ENCODE assay signal across 8 mouse cellular contexts in the genomic region with DNA sequence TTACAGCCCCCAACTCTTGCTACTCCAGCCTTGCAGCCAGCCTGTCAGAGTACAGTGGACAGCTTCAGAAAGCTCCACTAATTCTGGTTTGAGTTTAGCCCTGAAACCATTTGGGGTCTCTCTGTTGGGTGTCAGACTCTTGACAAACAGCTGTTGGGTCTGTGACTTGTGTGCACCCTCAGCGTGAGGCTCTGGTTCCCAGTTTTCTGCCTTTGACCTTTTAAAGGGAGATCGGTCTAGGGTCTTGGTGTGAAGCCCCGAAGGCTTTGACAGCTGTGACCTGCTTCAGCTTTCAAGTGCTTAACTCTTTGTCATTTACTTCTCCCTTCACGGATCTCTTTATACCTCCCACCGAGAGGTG. TPM values are rescaled to one million over a fixed set of nuclear protein-coding genes. Genes with fewer than 3 reads are reported as not detected.
DNase-seq lines count a peak whose midpoint lies in the region; ATAC-seq lines count a peak whose summit lies in the region.

No protein-coding gene starts in this region.

- H3K9ac ChIP-seq in heart, embryonic 15.5 days: peak overlapping the region; percentile 94
- H3K9ac ChIP-seq in hindbrain, embryonic 13.5 days: peak overlapping the region; percentile 99
- H3K9ac ChIP-seq in midbrain, embryonic 14.5 days (replicated peaks; ENCODE audit: low read length): peak overlapping the region; percentile 99

- H3K27me3 ChIP-seq in heart, embryonic 15.5 days: no peaks in the 10 kb centered on the region
- peaks cover 3% of the 10 kb centered on the region; the same call in 1 of the 2 replicates for H3K27me3 ChIP-seq in hindbrain, embryonic 13.5 days
- H3K27me3 ChIP-seq in midbrain, embryonic 14.5 days (ENCODE audit: control insufficient read depth, insufficient read depth, low read length): no peaks in the 10 kb centered on the region

- peaks cover 34% of the 10 kb centered on the region for H3K36me3 ChIP-seq in heart, embryonic 15.5 days
- peaks cover 36% of the 10 kb centered on the region for H3K36me3 ChIP-seq in hindbrain, embryonic 13.5 days
- peaks cover 44% of the 10 kb centered on the region for H3K36me3 ChIP-seq in midbrain, embryonic 14.5 days (ENCODE audit: control insufficient read depth, insufficient read depth, low read length)

- DNase-seq in heart, postnatal 25 days (ENCODE audit: low spot score): no peak
- DNase-seq in ZHBTc4 (ENCODE audit: low read depth, low spot score): peak; percentile 15
- DNase-seq in midbrain, embryonic 14.5 days: peak; percentile 34
- DNase-seq in adrenal gland, postnatal 25 days: no peak
- no peak for DNase-seq in layer of hippocampus, adult 18-20 months (ENCODE audit: low spot score in 2 of 2)
- DNase-seq in left cerebral cortex, postnatal 36 days (ENCODE audit: low spot score in 2 of 2): no peak

- H3K4me3 ChIP-seq in heart, embryonic 15.5 days: peak overlapping the region; percentile 85
- H3K4me3 ChIP-seq in hindbrain, embryonic 13.5 days: peak overlapping the region; percentile 91
- peak overlapping the region; percentile 90 for H3K4me3 ChIP-seq in midbrain, embryonic 14.5 days (replicated peaks; ENCODE audit: low read depth, low read length)

- H3K27ac ChIP-seq in heart, embryonic 15.5 days: peak overlapping the region; percentile 98
- peak overlapping the region; percentile 98 for H3K27ac ChIP-seq in hindbrain, embryonic 13.5 days
- peak overlapping the region; percentile 97 for H3K27ac ChIP-seq in midbrain, embryonic 14.5 days (replicated peaks; ENCODE audit: low read depth, low read length)

- peaks cover 12% of the 10 kb centered on the region for H3K4me1 ChIP-seq in heart, embryonic 15.5 days (replicated peaks)
- H3K4me1 ChIP-seq in hindbrain, embryonic 13.5 days (replicated peaks): peaks cover 14% of the 10 kb centered on the region
- peaks cover 11% of the 10 kb centered on the region for H3K4me1 ChIP-seq in midbrain, embryonic 14.5 days (ENCODE audit: control insufficient read depth, insufficient read depth, low read length)

- intact Hi-C loops in heart, postnatal 25 days (cut with DNase I): loop anchor here (2.0 to 5.0 kb wide), 2 partner anchors 33 to 67 kb away; partner anchors contain the start of gene Esyt1
- intact Hi-C loops in left cerebral cortex, postnatal 36 days (cut with DNase I): no loop called here

- peak overlapping the region; percentile 81 for H3K4me2 ChIP-seq in heart, embryonic 15.5 days
- H3K4me2 ChIP-seq in hindbrain, embryonic 13.5 days: peak overlapping the region; percentile 89
- peak overlapping the region; percentile 93 for H3K4me2 ChIP-seq in midbrain, embryonic 14.5 days (ENCODE audit: low read length)

- 11% methylated on average over 5 of the region's 5 CpGs for WGBS in heart, embryonic 15.5 days
- under 1% methylated on average over 5 of the region's 5 CpGs for whole genome bisulfite sequencing in hindbrain, embryonic 13.5 days
- 0% methylated on average over 5 of the region's 5 CpGs for WGBS in midbrain, embryonic 14.5 days

- ATAC-seq in heart, embryonic 15.5 days (replicated peaks; ENCODE audit: insufficient number of reproducible peaks, insufficient read depth, low FRiP score, low read depth): no peak
- ATAC-seq in hindbrain, embryonic 13.5 days (ENCODE audit: low FRiP score): no peak
- no peak for ATAC-seq in midbrain, embryonic 14.5 days (ENCODE audit: low FRiP score, low TSS enrichment)

- no peaks in the 10 kb centered on the region for H3K9me3 ChIP-seq in heart, embryonic 15.5 days (replicated peaks)
- H3K9me3 ChIP-seq in hindbrain, embryonic 13.5 days: no peaks in the 10 kb centered on the region
- H3K9me3 ChIP-seq in midbrain, embryonic 14.5 days (ENCODE audit: control insufficient read depth, low read length): no peaks in the 10 kb centered on the region

RNA-seq across cellular contexts. Expression of gene Smarcc2, which starts 1.2 kb away (rescaled TPM):
- 59.2 and 60.3 TPM in 2 replicates for polyA plus RNA-seq in heart, embryonic 15.5 days (2015; fragmentation: Nextera tagmentation; extraction: Ambion mirVana)
- 10 to 100 TPM; 75.8 to 78.4 TPM for total RNA-seq in heart, postnatal 25 days (2021)
- polyA plus RNA-seq in hindbrain, embryonic 13.5 days (2015; fragmentation: Nextera tagmentation; extraction: Ambion mirVana): 195 and 196 TPM in 2 replicates
- 172 and 229 TPM in 2 replicates for polyA plus RNA-seq in midbrain, embryonic 14.5 days (2014; fragmentation: Nextera tagmentation; extraction: Ambion mirVana)
- 107 and 125 TPM in 2 replicates for total RNA-seq in adrenal gland, postnatal 25 days (2021)
- 100 to 1,000 TPM; 242 to 261 TPM for total RNA-seq in layer of hippocampus, adult 18-20 months (2021)
- 100 to 1,000 TPM; 238 to 245 TPM for total RNA-seq in left cerebral cortex, postnatal 36 days (2021)

RNA-seq across cellular contexts. Expression of gene Myl6, which starts 33.7 kb away (rescaled TPM):
- 1,051 and 1,154 TPM in 2 replicates for polyA plus RNA-seq in heart, embryonic 15.5 days (2015; fragmentation: Nextera tagmentation; extraction: Ambion mirVana)
- 100 to 1,000 TPM; 294 to 314 TPM for total RNA-seq in heart, postnatal 25 days (2021)
- polyA plus RNA-seq in hindbrain, embryonic 13.5 days (2015; fragmentation: Nextera tagmentation; extraction: Ambion mirVana): 933 and 943 TPM in 2 replicates
- polyA plus RNA-seq in midbrain, embryonic 14.5 days (2014; fragmentation: Nextera tagmentation; extraction: Ambion mirVana): 750 and 787 TPM in 2 replicates
- 791 and 820 TPM in 2 replicates for total RNA-seq in adrenal gland, postnatal 25 days (2021)
- 100 to 1,000 TPM; 526 to 539 TPM for total RNA-seq in layer of hippocampus, adult 18-20 months (2021)
- total RNA-seq in left cerebral cortex, postnatal 36 days (2021): 100 to 1,000 TPM; 547 to 629 TPM

RNA-seq across cellular contexts. Expression of gene Myl6b, which starts 38.2 kb away (rescaled TPM):
- polyA plus RNA-seq in heart, embryonic 15.5 days (2015; fragmentation: Nextera tagmentation; extraction: Ambion mirVana): 4.3 and 4.6 TPM in 2 replicates
- total RNA-seq in heart, postnatal 25 days (2021): 1 to 10 TPM; 2.5 to 2.9 TPM
- 4.1 and 4.2 TPM in 2 replicates for polyA plus RNA-seq in hindbrain, embryonic 13.5 days (2015; fragmentation: Nextera tagmentation; extraction: Ambion mirVana)
- 5.3 and 6.8 TPM in 2 replicates for polyA plus RNA-seq in midbrain, embryonic 14.5 days (2014; fragmentation: Nextera tagmentation; extraction: Ambion mirVana)
- total RNA-seq in adrenal gland, postnatal 25 days (2021): 5.0 and 6.9 TPM in 2 replicates
- 10 to 100 TPM; 20.7 to 21.2 TPM for total RNA-seq in layer of hippocampus, adult 18-20 months (2021)
- 10 to 100 TPM; 26.3 to 27.0 TPM for total RNA-seq in left cerebral cortex, postnatal 36 days (2021)

RNA-seq across cellular contexts. Expression of gene Rnf41, which starts 48.8 kb away (rescaled TPM):
- polyA plus RNA-seq in heart, embryonic 15.5 days (2015; fragmentation: Nextera tagmentation; extraction: Ambion mirVana): 25.5 and 29.0 TPM in 2 replicates
- total RNA-seq in heart, postnatal 25 days (2021): 10 to 100 TPM; 16.0 to 16.5 TPM
- polyA plus RNA-seq in hindbrain, embryonic 13.5 days (2015; fragmentation: Nextera tagmentation; extraction: Ambion mirVana): 81.9 and 83.8 TPM in 2 replicates
- polyA plus RNA-seq in midbrain, embryonic 14.5 days (2014; fragmentation: Nextera tagmentation; extraction: Ambion mirVana): 80.3 and 96.2 TPM in 2 replicates
- 35.9 and 44.4 TPM in 2 replicates for total RNA-seq in adrenal gland, postnatal 25 days (2021)
- 10 to 100 TPM; 74.0 to 76.8 TPM for total RNA-seq in layer of hippocampus, adult 18-20 months (2021)
- total RNA-seq in left cerebral cortex, postnatal 36 days (2021): 10 to 100 TPM; 75.8 to 78.1 TPM

RNA-seq across cellular contexts. Expression of gene Nabp2, which starts 49.0 kb away (rescaled TPM):
- polyA plus RNA-seq in heart, embryonic 15.5 days (2015; fragmentation: Nextera tagmentation; extraction: Ambion mirVana): 52.6 and 58.9 TPM in 2 replicates
- total RNA-seq in heart, postnatal 25 days (2021): 10 to 100 TPM; 44.4 to 46.8 TPM
- 126 and 139 TPM in 2 replicates for polyA plus RNA-seq in hindbrain, embryonic 13.5 days (2015; fragmentation: Nextera tagmentation; extraction: Ambion mirVana)
- polyA plus RNA-seq in midbrain, embryonic 14.5 days (2014; fragmentation: Nextera tagmentation; extraction: Ambion mirVana): 142 and 144 TPM in 2 replicates
- 74.6 and 75.0 TPM in 2 replicates for total RNA-seq in adrenal gland, postnatal 25 days (2021)
- 10 to 100 TPM; 96.5 to 98.5 TPM for total RNA-seq in layer of hippocampus, adult 18-20 months (2021)
- 10 to 100 TPM; 88.8 to 91.6 TPM for total RNA-seq in left cerebral cortex, postnatal 36 days (2021)

Comparison
In these comparisons a context has a peak if more than half of its experiments do, and no peak if none do; other contexts are left out.
1. DNase-seq: peak in ZHBTc4 (single experiment) and midbrain, embryonic 14.5 days (single experiment); none in heart, postnatal 25 days (single experiment), adrenal gland, postnatal 25 days (single experiment), layer of hippocampus, adult 18-20 months (0 of 2) and left cerebral cortex, postnatal 36 days (0 of 2).
2. Peak in every context shown above with its lines, with median percentiles within 50 percentile points of each other: H3K27ac ChIP-seq, H3K4me2 ChIP-seq, H3K4me3 ChIP-seq and H3K9ac ChIP-seq.